Mouse (Mus musculus) midbrain, embryonic 13.5 days (tissue): ENCODE results near the gene Gramd1b. TPM values are rescaled to one million over a fixed set of nuclear protein-coding genes. Genes with fewer than 3 reads are reported as not detected.

Source experiments
- ATAC-seq: fragments of 200-750 bp; cut with Nextera tagmentation; 2 replicates; pipeline ENCODE4 v1.8.0; 2017; ENCODE audit warnings: mild to moderate bottlenecking, moderate TSS enrichment, moderate library complexity
- H3K27ac ChIP-seq: fragments of 300-500 bp; sonication (generic); 2 replicates; pipeline ENCODE4 v1.5.1; 2015; ENCODE audit warnings: inconsistent platforms, mild to moderate bottlenecking, moderate library complexity
- H3K27me3 ChIP-seq: fragments of 300-500 bp; sonication (generic); 2 replicates; pipeline ENCODE4 v1.6.1; 2015; ENCODE audit warnings: mild to moderate bottlenecking, inconsistent platforms
- H3K36me3 ChIP-seq: fragments of 300-500 bp; sonication (generic); 2 replicates; pipeline ENCODE4 v1.6.1; 2015; ENCODE audit warnings: mild to moderate bottlenecking, inconsistent platforms
- H3K4me1 ChIP-seq: fragments of 300-500 bp; sonication (generic); replicated peaks from 2 replicates; pipeline ENCODE4 v1.6.1; 2015; ENCODE audit warnings: inconsistent platforms
- H3K4me2 ChIP-seq: fragments of 300-500 bp; sonication (generic); replicated peaks from 2 replicates; pipeline ENCODE4 v1.6.1; 2015; ENCODE audit warnings: moderate library complexity, mild to moderate bottlenecking, inconsistent platforms
- H3K4me3 ChIP-seq: fragments of 300-500 bp; sonication (generic); replicated peaks from 2 replicates; pipeline ENCODE4 v1.5.1; 2015; ENCODE audit warnings: mild to moderate bottlenecking, inconsistent platforms
- H3K9ac ChIP-seq: fragments of 300-500 bp; sonication (generic); replicated peaks from 2 replicates; pipeline ENCODE4 v1.6.1; 2015; ENCODE audit warnings: mild to moderate bottlenecking, inconsistent platforms
- H3K9me3 ChIP-seq: fragments of 300-500 bp; sonication (generic); 2 replicates; pipeline ENCODE4 v1.6.1; 2016; ENCODE audit warnings: mild to moderate bottlenecking, inconsistent platforms
- WGBS: fragments of 180-500 bp; shearing (Covaris S2); methylation state at CpG from one replicate; pipeline ENCODE4 v1.1.7; 2015; 5-methylcytosine and 5-hydroxymethylcytosine counted together
- polyA plus RNA-seq: library from polyadenylated mRNA; unstranded; fragments of >200 nt; fragmentation: Nextera tagmentation; extraction: Ambion mirVana; gene quantifications from 2 replicates; pipeline ENCODE4 v1.2.1, GENCODE M21; 2015

Gene Gramd1b
- polyA plus RNA-seq, 1 experiment from 2014 or later: 8.1 TPM

DNA sequence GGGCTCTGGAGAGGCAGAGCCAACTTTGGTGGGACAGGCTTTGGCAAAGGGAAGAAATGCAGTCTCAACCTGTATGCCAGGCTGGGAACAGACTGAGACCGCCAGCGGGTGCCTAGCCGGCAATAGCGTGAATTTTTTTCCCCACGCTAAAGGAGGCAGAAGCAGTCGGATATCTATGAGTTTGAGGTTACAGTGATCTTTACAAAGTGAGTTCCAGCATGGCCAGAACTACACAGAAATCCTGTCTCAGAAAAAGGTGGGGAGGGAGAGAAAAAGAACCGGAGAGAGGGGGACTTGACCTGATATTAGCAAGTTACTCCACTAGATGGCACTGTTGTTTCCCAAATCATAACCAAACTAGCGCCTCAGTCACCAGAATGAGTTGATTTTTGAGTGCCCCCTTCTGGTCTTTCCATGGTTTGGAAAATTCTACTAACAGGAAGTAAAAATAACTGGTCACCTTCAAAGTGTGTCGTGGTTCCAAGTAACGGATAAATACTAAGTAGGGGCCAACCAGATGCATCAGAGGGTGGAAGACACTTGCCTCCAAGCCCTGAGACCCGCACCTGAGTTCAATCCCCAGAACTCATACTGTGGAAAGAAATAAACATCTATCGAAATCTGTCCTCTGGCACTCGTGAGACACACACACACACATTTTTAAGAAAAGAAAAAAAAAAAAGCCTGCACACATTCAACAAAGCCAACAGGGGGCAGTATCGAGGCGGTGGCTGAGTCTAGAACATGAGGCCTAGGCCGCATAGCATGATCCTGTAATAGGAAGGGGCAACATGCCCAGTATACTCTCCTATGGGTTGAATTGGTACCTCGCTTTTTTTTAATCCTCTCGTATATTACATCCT, 116.0 kb downstream of the Gramd1b start:
- Histone ChIP-seq H3K9me3 (no peaks in the 10 kb centered on the region), H3K4me3 (peak overlapping the region; percentile 57), H3K9ac (peak overlapping the region; percentile 67), H3K4me2 (peak overlapping the region; percentile 86), H3K27ac (no peak overlapping the region), H3K4me1 (peaks cover 4% of the 10 kb centered on the region; the same call in 1 of the 2 replicates), H3K36me3 (no peaks in the 10 kb centered on the region), H3K27me3 (no peaks in the 10 kb centered on the region)
- peak; percentile 66 for ATAC-seq
- WGBS: 34% methylated on average over 18 of the region's 18 CpGs

DNA sequence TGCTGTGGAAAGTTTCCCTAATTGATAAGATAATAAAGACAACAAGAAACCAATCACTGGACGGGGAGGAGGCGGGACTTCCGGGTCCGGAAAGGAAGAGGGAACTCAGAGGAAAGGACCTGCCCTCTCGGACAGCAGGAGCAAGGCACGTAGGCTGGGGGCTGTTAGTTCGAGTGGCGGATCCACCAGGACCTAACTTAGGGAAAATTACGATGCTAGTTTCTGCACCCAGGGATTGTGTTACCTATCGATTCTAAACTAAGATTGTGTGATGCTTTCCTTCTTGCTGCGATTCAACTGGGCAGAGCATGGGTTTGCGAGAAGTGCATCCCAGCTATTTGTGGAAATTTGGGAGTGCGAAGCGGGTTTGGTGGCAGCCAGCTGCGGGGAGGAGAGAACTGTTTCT, 116.7 kb downstream of the Gramd1b start:
- peak; percentile 79 for ATAC-seq
- Histone ChIP-seq H3K27me3 (no peaks in the 10 kb centered on the region), H3K4me1 (peaks cover 4% of the 10 kb centered on the region; the same call in 1 of the 2 replicates), H3K4me3 (peak overlapping the region; percentile 57), H3K36me3 (no peaks in the 10 kb centered on the region), H3K9me3 (no peaks in the 10 kb centered on the region), H3K27ac (no peak overlapping the region), H3K4me2 (peak overlapping the region; percentile 86), H3K9ac (peak overlapping the region; percentile 67)
- WGBS: 0% methylated on average over 15 of the region's 15 CpGs

DNA sequence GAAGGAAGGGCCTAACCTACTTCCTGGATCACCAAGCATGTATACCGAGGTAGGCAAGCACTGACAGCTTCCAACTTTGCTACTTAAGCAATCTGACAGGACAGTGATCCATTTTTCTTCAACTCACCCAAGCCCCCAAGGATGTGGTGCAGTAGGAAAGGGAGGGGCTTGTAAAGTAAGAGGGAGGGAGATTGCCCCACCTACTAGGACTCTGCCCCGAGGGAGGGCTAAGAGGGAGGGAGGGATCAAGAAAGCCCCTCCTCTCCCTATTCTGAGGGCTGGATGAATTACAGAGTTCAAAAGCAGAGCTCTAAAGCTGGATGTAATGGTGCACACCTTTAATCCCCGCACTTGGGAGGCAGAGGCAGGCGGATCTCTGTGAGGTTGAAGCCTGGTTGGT, 117.6 kb downstream of the Gramd1b start:
- H3K4me3 ChIP-seq: no peak overlapping the region
- H3K9me3 ChIP-seq: no peaks in the 10 kb centered on the region
- no peak overlapping the region for H3K9ac ChIP-seq
- no peaks in the 10 kb centered on the region for H3K27me3 ChIP-seq
- no peak for ATAC-seq
- peaks cover 7% of the 10 kb centered on the region; the same call in 1 of the 2 replicates for H3K4me1 ChIP-seq
- no peak overlapping the region for H3K4me2 ChIP-seq
- 92% methylated on average over 4 of the region's 4 CpGs for WGBS
- H3K36me3 ChIP-seq: no peaks in the 10 kb centered on the region
- H3K27ac ChIP-seq: no peak overlapping the region

DNA sequence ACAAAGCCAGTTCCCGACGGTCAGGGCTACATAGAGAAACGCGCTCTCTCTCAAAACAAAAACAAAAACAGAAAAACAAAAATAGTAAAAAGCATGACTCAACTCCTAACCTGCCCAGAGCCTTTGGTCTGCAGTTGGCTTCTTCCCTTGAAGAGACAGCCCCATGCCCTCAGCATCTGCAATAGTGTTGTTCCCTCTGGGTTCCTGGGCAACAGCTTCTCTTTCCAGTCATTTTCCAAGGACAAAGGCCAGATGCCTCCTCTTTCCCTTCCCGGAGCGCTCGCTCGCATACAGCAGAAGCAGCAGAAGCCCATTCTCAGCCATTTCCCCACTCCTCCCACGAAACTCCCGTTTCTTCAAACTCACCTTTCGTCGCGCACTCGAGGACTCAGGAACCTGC, 118.3 kb downstream of the Gramd1b start:
- Histone ChIP-seq H3K4me3 (no peak overlapping the region), H3K4me2 (no peak overlapping the region), H3K36me3 (no peaks in the 10 kb centered on the region)

DNA sequence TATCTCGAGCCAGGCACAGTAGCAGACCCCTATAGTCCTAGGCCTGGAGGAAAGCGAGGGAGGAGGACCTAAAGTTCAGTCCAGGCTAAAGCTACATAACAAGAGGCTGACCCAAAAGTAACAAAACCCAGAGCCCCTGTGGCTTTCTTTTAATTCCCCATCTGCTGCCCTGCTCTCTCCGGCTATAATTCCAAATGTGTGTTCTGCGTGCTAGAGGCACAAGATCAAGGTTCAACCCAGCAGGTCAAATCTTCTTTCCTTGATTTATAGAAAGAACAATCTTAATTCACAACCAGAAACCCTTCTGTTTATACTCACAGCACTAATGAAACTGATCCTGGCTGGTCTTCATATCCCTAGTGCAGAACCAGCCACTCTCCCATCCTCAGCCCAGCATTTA, 118.9 kb downstream of the Gramd1b start:
- no peaks in the 10 kb centered on the region for H3K36me3 ChIP-seq
- no peaks in the 10 kb centered on the region for H3K27me3 ChIP-seq
- no peak overlapping the region for H3K4me2 ChIP-seq
- peaks cover 7% of the 10 kb centered on the region; the same call in 1 of the 2 replicates for H3K4me1 ChIP-seq
- whole genome bisulfite sequencing: 80% methylated on average over 4 of the region's 4 CpGs
- no peak overlapping the region for H3K27ac ChIP-seq
- H3K9ac ChIP-seq: no peak overlapping the region
- no peak overlapping the region for H3K4me3 ChIP-seq
- no peaks in the 10 kb centered on the region for H3K9me3 ChIP-seq
- no peak for ATAC-seq

More for the DNA sequence above, 118.3 kb downstream of the Gramd1b start:
- Histone ChIP-seq H3K9me3 (no peaks in the 10 kb centered on the region), H3K4me1 (peaks cover 7% of the 10 kb centered on the region; the same call in 1 of the 2 replicates), H3K27ac (no peak overlapping the region), H3K27me3 (no peaks in the 10 kb centered on the region), H3K9ac (no peak overlapping the region)
- no peak for ATAC-seq
- WGBS: 91% methylated on average over 14 of the region's 14 CpGs

DNA sequence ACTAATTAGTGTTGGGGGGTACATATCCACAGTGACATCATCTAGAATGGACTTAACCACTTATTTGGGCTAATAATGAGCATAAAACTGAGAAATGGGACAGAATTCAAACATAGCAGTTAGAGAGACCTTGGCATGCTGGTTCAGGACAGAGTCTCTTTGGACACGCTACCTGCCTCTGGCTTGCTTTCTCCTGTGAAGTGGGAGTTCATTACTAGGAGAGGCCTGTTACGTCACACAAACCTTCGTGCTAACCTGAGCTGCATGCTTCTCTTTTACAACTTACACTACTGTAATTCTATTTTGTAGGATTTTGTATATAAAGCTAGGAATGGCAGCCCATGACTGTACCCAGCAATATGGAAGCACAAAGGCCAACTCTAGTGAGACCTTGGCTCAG, 120.3 kb downstream of the Gramd1b start:
- Histone ChIP-seq H3K9ac (no peak overlapping the region), H3K4me2 (no peak overlapping the region), H3K36me3 (no peaks in the 10 kb centered on the region), H3K4me1 (peaks cover 10% of the 10 kb centered on the region), H3K27me3 (no peaks in the 10 kb centered on the region), H3K27ac (no peak overlapping the region), H3K4me3 (no peak overlapping the region), H3K9me3 (no peaks in the 10 kb centered on the region)
- 97% methylated on average over 3 of the region's 3 CpGs for WGBS
- no peak for ATAC-seq

DNA sequence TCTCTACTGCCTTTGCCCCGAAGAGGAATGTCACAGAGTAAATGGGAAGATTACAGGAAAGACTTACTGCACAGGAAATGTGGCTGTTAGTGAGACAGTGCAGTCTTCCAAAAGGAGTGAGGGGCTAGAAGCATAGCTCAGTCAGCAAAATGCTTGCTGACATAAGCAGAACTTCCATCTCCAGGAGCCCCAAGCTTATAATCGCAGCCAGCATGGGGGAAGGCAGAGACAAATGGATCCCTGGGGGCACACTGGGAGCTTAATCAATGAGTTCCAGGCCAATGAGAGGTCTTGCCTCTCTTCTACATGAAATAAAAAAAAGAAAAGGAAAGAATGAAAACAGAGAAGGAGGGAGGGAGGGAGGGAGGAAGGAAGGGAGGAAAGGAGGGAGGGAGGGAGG, 122.1 kb downstream of the Gramd1b start:
- ATAC-seq: no peak
- H3K9ac ChIP-seq: no peak overlapping the region
- H3K36me3 ChIP-seq: no peaks in the 10 kb centered on the region
- H3K4me2 ChIP-seq: no peak overlapping the region
- H3K4me1 ChIP-seq: peaks cover 9% of the 10 kb centered on the region; the same call in 1 of the 2 replicates
- H3K27me3 ChIP-seq: no peaks in the 10 kb centered on the region
- H3K27ac ChIP-seq: no peak overlapping the region
- no peaks in the 10 kb centered on the region for H3K9me3 ChIP-seq
- no peak overlapping the region for H3K4me3 ChIP-seq
- 52% methylated on average over 2 of the region's 2 CpGs for WGBS

DNA sequence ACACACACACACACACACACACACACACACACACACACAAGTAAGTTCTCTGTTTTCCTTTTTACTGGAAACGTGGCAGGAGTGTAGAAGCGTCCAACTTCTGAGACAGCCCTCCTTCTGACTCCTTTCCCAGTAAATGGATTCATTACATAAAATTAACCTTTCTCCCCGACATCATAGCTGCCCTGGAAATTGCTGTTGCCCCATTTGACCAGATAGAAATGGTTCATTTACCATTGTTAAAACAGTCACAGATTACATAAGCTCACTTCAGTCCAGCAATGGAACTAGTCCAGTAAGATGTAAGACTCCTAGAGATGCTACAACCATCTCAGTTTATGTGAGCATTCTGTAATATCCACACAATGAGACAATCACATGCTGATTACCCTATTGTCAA, 122.8 kb downstream of the Gramd1b start:
- Histone ChIP-seq H3K9me3 (no peaks in the 10 kb centered on the region), H3K9ac (no peak overlapping the region), H3K4me1 (peaks cover 8% of the 10 kb centered on the region; the same call in 1 of the 2 replicates), H3K27ac (no peak overlapping the region), H3K36me3 (no peaks in the 10 kb centered on the region), H3K4me3 (no peak overlapping the region), H3K4me2 (no peak overlapping the region), H3K27me3 (no peaks in the 10 kb centered on the region)
- ATAC-seq: no peak
- 63% methylated on average over 3 of the region's 3 CpGs for whole genome bisulfite sequencing

DNA sequence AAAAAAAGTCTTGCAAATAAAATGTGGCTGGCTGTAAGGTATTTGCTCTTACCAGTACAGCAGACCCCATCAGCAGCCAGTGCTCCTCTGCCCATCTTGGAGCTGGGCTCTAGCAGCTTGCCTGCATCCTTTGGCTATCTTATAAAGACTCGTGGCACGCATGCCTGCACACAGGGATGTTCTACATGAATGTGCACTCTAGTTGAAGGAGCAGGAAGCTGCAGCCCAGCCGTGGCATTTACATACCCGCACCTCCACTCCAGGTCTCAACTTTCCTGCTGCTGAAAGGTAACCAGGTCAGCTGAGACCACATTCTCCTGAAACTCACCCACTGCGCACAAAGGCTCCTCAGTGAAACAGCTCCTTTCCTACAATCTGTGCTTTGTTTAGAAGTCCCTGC, 123.3 kb downstream of the Gramd1b start:
- Histone ChIP-seq H3K27ac (no peak overlapping the region), H3K9ac (no peak overlapping the region), H3K27me3 (no peaks in the 10 kb centered on the region), H3K9me3 (no peaks in the 10 kb centered on the region), H3K4me1 (peaks cover 8% of the 10 kb centered on the region; the same call in 1 of the 2 replicates), H3K4me3 (no peak overlapping the region), H3K36me3 (no peaks in the 10 kb centered on the region), H3K4me2 (no peak overlapping the region)
- ATAC-seq: no peak
- 42% methylated on average over 5 of the region's 5 CpGs for WGBS

DNA sequence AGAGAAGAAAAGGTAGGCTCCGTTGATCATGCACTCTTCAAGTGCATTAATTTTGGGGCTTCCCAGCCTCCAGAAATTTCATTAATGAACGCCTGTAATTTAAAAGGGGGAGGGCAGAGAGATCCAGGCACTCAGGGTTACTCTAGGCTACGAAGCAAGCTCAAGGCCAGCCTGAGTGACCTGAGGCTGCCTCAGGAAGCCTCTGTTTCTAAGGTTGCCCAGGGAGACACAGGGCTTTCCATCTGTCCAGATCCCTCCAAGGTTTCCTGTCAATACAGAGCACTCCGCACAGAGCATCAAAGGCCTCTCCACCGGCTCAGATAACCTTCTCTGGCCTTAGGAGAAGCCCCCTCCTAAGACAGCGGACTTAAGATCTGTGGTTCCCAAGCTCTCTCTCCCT, 125.4 kb downstream of the Gramd1b start:
- 44% methylated on average over 6 of the region's 6 CpGs for WGBS
- no peak for ATAC-seq

DNA sequence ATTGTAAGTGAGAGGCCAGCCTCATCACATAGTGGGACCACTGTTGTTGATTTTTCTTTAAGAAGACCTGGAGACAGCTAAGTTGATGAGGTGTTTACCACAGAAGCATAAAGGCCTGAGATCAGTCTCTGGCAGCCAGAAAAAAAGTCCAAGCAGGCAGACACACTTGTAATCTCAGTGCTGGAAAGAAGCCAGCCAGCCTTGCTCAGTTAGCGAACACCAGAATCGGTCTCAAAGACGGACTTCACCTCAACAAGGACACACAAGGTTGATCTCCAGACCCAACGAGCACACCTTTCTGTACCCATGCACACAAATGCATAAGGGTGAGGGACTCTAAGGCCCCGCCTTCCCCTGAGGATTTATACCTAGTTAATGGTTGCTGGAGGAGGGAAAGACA, 125.9 kb downstream of the Gramd1b start:
- Histone ChIP-seq H3K4me3 (no peak overlapping the region), H3K27ac (no peak overlapping the region), H3K4me1 (peaks cover 8% of the 10 kb centered on the region; the same call in 1 of the 2 replicates), H3K4me2 (no peak overlapping the region), H3K27me3 (no peaks in the 10 kb centered on the region), H3K9me3 (no peaks in the 10 kb centered on the region), H3K36me3 (no peaks in the 10 kb centered on the region), H3K9ac (no peak overlapping the region)
- WGBS: 91% methylated on average over 5 of the region's 5 CpGs
- no peak for ATAC-seq

More for the DNA sequence above, 125.4 kb downstream of the Gramd1b start:
- Histone ChIP-seq H3K9me3 (no peaks in the 10 kb centered on the region), H3K27me3 (no peaks in the 10 kb centered on the region), H3K4me1 (peaks cover 8% of the 10 kb centered on the region; the same call in 1 of the 2 replicates), H3K27ac (no peak overlapping the region), H3K4me2 (no peak overlapping the region), H3K4me3 (no peak overlapping the region), H3K36me3 (no peaks in the 10 kb centered on the region), H3K9ac (no peak overlapping the region)

DNA sequence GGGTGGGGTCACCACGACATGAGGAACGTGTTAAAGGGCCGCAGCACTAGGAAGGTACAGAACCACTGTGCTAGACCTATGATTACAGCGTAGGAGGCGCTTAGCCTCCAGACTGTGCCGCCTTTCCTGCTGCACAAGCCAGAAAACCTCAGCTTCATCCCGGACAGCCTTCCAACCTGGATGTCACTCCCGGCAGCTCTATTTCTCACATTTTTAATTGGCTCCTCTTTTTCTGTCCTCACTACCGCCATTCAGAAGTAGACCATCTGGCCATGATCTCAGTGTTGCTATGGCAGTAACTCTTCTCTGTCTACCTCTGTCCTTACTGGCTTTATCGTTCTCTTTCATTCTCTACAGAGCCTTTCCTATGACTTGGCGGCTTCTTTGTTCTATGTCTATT, 126.5 kb downstream of the Gramd1b start:
- no peak overlapping the region for H3K27ac ChIP-seq
- 0 out of 2 replicates have a peak, but pooled peaks have one; percentile 22 for ATAC-seq
- WGBS: 94% methylated on average over 11 of the region's 11 CpGs

More for the DNA sequence above, 126.5 kb downstream of the Gramd1b start:
- Histone ChIP-seq H3K4me3 (no peak overlapping the region), H3K4me2 (no peak overlapping the region), H3K9ac (no peak overlapping the region), H3K9me3 (no peaks in the 10 kb centered on the region), H3K27me3 (no peaks in the 10 kb centered on the region), H3K4me1 (peaks cover 8% of the 10 kb centered on the region; the same call in 1 of the 2 replicates), H3K36me3 (no peaks in the 10 kb centered on the region)
